Mouse (Mus musculus) layer of hippocampus, adult 11-12 months (tissue): ENCODE data around the gene 1600015I10Rik.

Source experiments
- DNase-seq: peaks from one replicate; pipeline ENCODE4 v3.0.0; 2022; ENCODE audit warnings: low spot score

Gene 1600015I10Rik

DNA sequence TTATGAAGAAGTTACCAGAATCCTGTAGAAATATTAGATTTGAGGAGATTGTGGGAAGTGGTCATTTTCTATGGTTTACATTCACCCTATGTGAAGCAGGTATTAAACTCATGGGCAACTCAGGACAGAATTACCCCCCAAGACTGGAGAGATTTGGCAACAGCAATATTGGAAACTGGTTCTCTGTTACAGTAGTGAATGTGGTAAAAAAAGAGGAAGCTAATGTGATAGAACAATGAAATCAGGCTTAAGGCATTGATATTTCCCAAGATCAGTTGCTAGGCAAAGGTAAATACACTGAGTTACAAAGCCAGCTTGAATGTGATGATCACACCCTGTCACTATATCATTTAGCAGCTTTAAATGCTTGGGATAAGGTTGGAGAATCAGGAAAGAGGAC lies 38.2 kb downstream of the 1600015I10Rik start:
- DNase-seq: no peak

GRCm38 (mm10) chr6:48974663-48975062 lies 45.0 kb downstream of the 1600015I10Rik start, which contains the start of gene Doxl2:
TSS of gene Doxl2 (plus strand) at chr6:48974963.
- no peak for DNase-seq

GRCm38 (mm10) chr6:48979616-48980015 lies 49.9 kb downstream of the 1600015I10Rik start:
- DNase-seq: no peak

DNA sequence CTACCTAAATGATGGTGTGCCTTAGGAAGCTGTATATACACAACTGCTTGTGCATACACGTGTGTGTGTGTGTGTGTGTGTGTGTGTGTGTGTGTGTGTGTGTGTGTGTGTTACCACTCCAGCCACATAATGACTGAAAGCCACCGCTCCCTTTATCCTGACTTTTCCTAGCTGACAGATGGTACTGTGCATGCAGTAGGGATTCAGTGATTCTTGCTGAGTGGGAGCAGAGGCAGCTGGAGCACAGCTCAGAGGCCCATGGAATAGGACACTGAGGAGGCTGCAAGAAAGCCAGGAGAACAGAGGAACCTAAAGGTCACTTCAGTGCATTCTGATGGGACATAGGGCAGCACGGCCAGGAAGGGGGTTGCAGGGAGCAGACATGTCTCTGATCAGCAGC lies 52.6 kb downstream of the 1600015I10Rik start:
- peak; percentile 18 for DNase-seq
